Mouse (Mus musculus): ENCODE measurements around the gene Yju2. TPM values are rescaled to one million over a fixed set of nuclear protein-coding genes. Genes with fewer than 3 reads are reported as not detected.

Gene Yju2
- total and polyA plus RNA-seq, 3 experiments, result 10.7 to 14.4 (median 12.9) TPM

- no peak for TF ChIP-seq SIN3A (IDR thresholded peaks at IDR 0.05; ENCODE audit: low read length)
These were observed 50.4 kb downstream of the Yju2 start (continued) for GRCm38 (mm10) chr17:56009088-56009961.

DNA sequence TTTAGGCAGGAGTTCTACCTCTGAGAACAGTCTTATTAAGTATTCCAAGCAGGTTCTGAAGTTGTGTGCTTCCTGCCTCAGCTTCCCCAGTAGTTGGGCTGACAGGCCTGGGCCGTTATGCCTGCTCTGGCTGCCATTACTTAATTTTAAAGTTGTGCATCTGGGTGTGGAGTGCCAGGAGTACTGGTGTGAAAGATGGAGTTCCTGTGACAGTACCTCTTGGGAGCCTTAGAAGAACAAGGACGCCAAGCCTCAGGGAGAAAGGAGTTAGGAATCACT is 51.0 kb downstream of the Yju2 start:
- Histone ChIP-seq H3K79me2 (replicated peaks; ENCODE audit: control insufficient read depth, extremely low read depth, insufficient read depth, poor library complexity, severe bottlenecking) (peaks cover 5% of the 10 kb centered on the region; the same call in 1 of the 2 replicates), H3K27me3 (replicated peaks) (no peaks in the 10 kb centered on the region), H3K27ac (ENCODE audit: insufficient read depth, low read depth) (no peak overlapping the region), H3K9ac (ENCODE audit: insufficient read depth, low read depth) (peak overlapping the region; percentile 82), H3K4me3 (replicated peaks in 1 of 3; ENCODE audit: low read depth in 2 of 3, low read length in 2 of 3, poor library complexity in 1 of 3) (peak overlapping the region; percentile 65 to 91 (median 77)), H3K4me2 (ENCODE audit: insufficient read depth, low read depth, poor library complexity, severe bottlenecking) (peak overlapping the region; percentile 79), H3K9me3 (replicated peaks; ENCODE audit: low read length) (no peaks in the 10 kb centered on the region), H3K36me3 (replicated peaks in 1 of 2; ENCODE audit: control insufficient read depth in 1 of 2, insufficient read depth in 1 of 2, low read length in 1 of 2) (peaks cover 20 to 32% of the 10 kb centered on the region in 2 experiments), H3K4me1 (ENCODE audit: control insufficient read depth in 1 of 2, insufficient read depth in 2 of 2) (peaks cover 9 to 27% of the 10 kb centered on the region in 2 experiments)
- in situ Hi-C loops (cut with MboI; ENCODE audit: low pct_ligation_motif_present, low pct_unique_long_range_greater_than_20kb, low sequenced_read_pairs) (loop anchor here (5.0 kb wide), 1 partner anchor 38 kb away; the partner anchor contains the start of gene Shd), dilution Hi-C loops (cut with MboI; ENCODE audit: extremely low pct_ligation_motif_present, extremely low pct_unique_long_range_greater_than_20kb, low sequenced_read_pairs) (no loop called here)
- TF ChIP-seq BHLHE40 (IDR thresholded peaks at IDR 0.05; ENCODE audit: low read depth, low read length) (no peak), MAZ (IDR thresholded peaks at IDR 0.05; ENCODE audit: low read depth, low read length) (no peak), TCF12 (IDR thresholded peaks at IDR 0.05; ENCODE audit: low read depth, low read length) (no peak), IRF4 (IDR thresholded peaks at IDR 0.05; ENCODE audit: low read depth, low read length) (no peak), PAX5 (IDR thresholded peaks at IDR 0.05; ENCODE audit: low read length) (no peak), CTCF (conservative IDR thresholded peaks at IDR 0.05 in 1 of 2, IDR thresholded peaks at IDR 0.05 in 1 of 2; ENCODE audit: low read depth in 2 of 2, low read length in 2 of 2) (no peak), CHD2 (IDR thresholded peaks at IDR 0.05; ENCODE audit: low read length) (no peak), E2F4 (IDR thresholded peaks at IDR 0.05; ENCODE audit: insufficient replicate concordance, low read depth, low read length) (no peak), ZC3H11A (IDR thresholded peaks at IDR 0.05; ENCODE audit: low read depth, low read length) (no peak)
- DNase-seq (ENCODE audit: extremely low read depth), result no peak

DNA sequence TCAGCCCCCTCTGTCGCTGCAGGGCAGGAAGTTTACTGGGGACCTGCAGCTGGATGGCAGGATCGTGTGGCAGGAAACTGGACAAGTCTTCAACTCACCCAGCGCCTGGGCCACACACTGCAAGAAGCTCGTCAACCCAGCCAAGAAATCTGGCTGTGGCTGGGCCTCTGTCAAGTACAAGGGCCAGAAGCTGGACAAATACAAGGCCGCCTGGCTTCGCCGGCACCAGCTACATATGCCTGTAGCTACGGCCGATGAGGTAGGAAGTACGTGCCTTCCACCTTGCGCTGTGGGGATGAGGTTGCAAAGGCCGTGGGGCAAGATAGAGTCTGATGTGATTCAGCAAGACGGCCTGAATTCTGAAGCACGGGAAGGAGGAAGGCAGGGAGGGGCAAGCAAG is 51.4 kb downstream of the Yju2 start:
- dilution Hi-C loops (cut with MboI; ENCODE audit: extremely low pct_ligation_motif_present, extremely low pct_unique_long_range_greater_than_20kb, low sequenced_read_pairs) (no loop called here), in situ Hi-C loops (cut with MboI; ENCODE audit: low pct_ligation_motif_present, low pct_unique_long_range_greater_than_20kb, low sequenced_read_pairs) (no loop called here)
- Histone ChIP-seq H3K79me2 (replicated peaks; ENCODE audit: control insufficient read depth, extremely low read depth, insufficient read depth, poor library complexity, severe bottlenecking) (peaks cover 5% of the 10 kb centered on the region; the same call in 1 of the 2 replicates), H3K4me1 (ENCODE audit: control insufficient read depth in 1 of 2, insufficient read depth in 2 of 2) (peaks cover 6 to 24% of the 10 kb centered on the region in 2 experiments), H3K9ac (ENCODE audit: insufficient read depth, low read depth) (peak overlapping the region; percentile 82; the same call in 1 of the 2 replicates), H3K9me3 (replicated peaks; ENCODE audit: low read length) (no peaks in the 10 kb centered on the region), H3K27ac (ENCODE audit: insufficient read depth, low read depth) (no peak overlapping the region), H3K4me3 (replicated peaks in 1 of 3; ENCODE audit: low read depth in 2 of 3, low read length in 2 of 3, poor library complexity in 1 of 3) (peak overlapping the region; percentile 65 to 91 (median 77)), H3K4me2 (ENCODE audit: insufficient read depth, low read depth, poor library complexity, severe bottlenecking) (peak overlapping the region; percentile 79), H3K27me3 (replicated peaks) (no peaks in the 10 kb centered on the region), H3K36me3 (replicated peaks in 1 of 2; ENCODE audit: control insufficient read depth in 1 of 2, insufficient read depth in 1 of 2, low read length in 1 of 2) (peaks cover 22 to 36% of the 10 kb centered on the region in 2 experiments)
- TF ChIP-seq JUND (conservative IDR thresholded peaks at IDR 0.05; ENCODE audit: low read depth, low read length), result no peak
- no peak for TF ChIP-seq PAX5 (IDR thresholded peaks at IDR 0.05; ENCODE audit: low read length)
- TF ChIP-seq POLR2AphosphoS2 (IDR thresholded peaks at IDR 0.05; ENCODE audit: low read depth, low read length), result no peak
- TF ChIP-seq SIN3A (IDR thresholded peaks at IDR 0.05; ENCODE audit: low read length), result no peak
- no peak for TF ChIP-seq CTCF (conservative IDR thresholded peaks at IDR 0.05 in 1 of 2, IDR thresholded peaks at IDR 0.05 in 1 of 2; ENCODE audit: low read depth in 2 of 2, low read length in 2 of 2)
- no peak for TF ChIP-seq ZNF384 (IDR thresholded peaks at IDR 0.05; ENCODE audit: low read depth, low read length)
- no peak for TF ChIP-seq SMC3 (IDR thresholded peaks at IDR 0.05; ENCODE audit: low read depth, low read length)
- TF ChIP-seq POLR2A (IDR thresholded peaks at IDR 0.05; ENCODE audit: low read depth, low read length), result no peak
- DNase-seq (ENCODE audit: extremely low read depth), result no peak
